Mouse (Mus musculus) MEL (cell line): ENCODE data around the gene Ly9.

Experiments
- CTCF ChIP-seq, 3 experiments: IDR thresholded peaks in 2 of 3; conservative IDR thresholded peaks in 1 of 3; 2 replicates each; pipeline ENCODE4 v1.5.1; 2011 to 2012; ENCODE audit warnings: low read length in 3 of 3, low read depth in 2 of 3, mild to moderate bottlenecking in 2 of 3, improper control_type of control experiment in 1 of 3, inconsistent platforms in 1 of 3, mixed read lengths in 1 of 3, moderate library complexity in 1 of 3; ENCODE audit not compliant: control insufficient read depth in 1 of 3, insufficient read depth in 1 of 3, poor library complexity in 1 of 3, severe bottlenecking in 1 of 3
- EP300 ChIP-seq, 2 experiments: IDR thresholded peaks; 2 replicates each; pipeline ENCODE4 v1.6.1; 2011; ENCODE audit warnings: improper control_type of control experiment in 2 of 2, low read length in 2 of 2, low read depth in 1 of 2, mild to moderate bottlenecking in 1 of 2
- MAZ ChIP-seq: IDR thresholded peaks from 2 replicates; pipeline ENCODE4 v1.6.1; 2012; ENCODE audit warnings: low read depth, mild to moderate bottlenecking, inconsistent platforms, low read length, improper control_type of control experiment
- POLR2A ChIP-seq, 2 experiments: IDR thresholded peaks; 2 replicates each; pipeline ENCODE4 v1.6.1; 2011 to 2012; ENCODE audit warnings: low read length in 2 of 2, mild to moderate bottlenecking in 2 of 2, control low read depth in 1 of 2, improper control_type of control experiment in 1 of 2, low read depth in 1 of 2, moderate library complexity in 1 of 2; ENCODE audit not compliant: control insufficient read depth in 1 of 2, insufficient read depth in 1 of 2, poor library complexity in 1 of 2
- USF1 ChIP-seq: IDR thresholded peaks from 2 replicates; pipeline ENCODE4 v1.6.1; 2014; ENCODE audit warnings: low read depth, mild to moderate bottlenecking, inconsistent platforms, low read length, improper control_type of control experiment, moderate library complexity

GRCm38 (mm10) chr1:171616881-171617515, 9.8 kb upstream of the Ly9 start:
- TF ChIP-seq POLR2A (IDR thresholded peaks at IDR 0.05; ENCODE audit: control insufficient read depth in 1 of 2, insufficient read depth in 1 of 2, low read depth in 1 of 2, low read length in 2 of 2, poor library complexity in 1 of 2) (no peak), MAZ (no peak), CTCF (IDR thresholded peaks at IDR 0.05 in 2 of 3, conservative IDR thresholded peaks at IDR 0.05 in 1 of 3; ENCODE audit: control insufficient read depth in 1 of 3, insufficient read depth in 1 of 3, low read depth in 2 of 3, low read length in 3 of 3, poor library complexity in 1 of 3, severe bottlenecking in 1 of 3) (no peak), USF1 (no peak), EP300 (IDR thresholded peaks at IDR 0.05; ENCODE audit: low read depth in 1 of 2, low read length in 2 of 2) (no peak)
